Mouse (Mus musculus): ENCODE measurements around the gene Cinp. TPM values are rescaled to one million over a fixed set of nuclear protein-coding genes. Genes with fewer than 3 reads are reported as not detected.

The Cinp gene
- polyA plus RNA-seq, 1 experiment from 2014 or later = 86.2 TPM

Other genes with a start within 250 kb of the Cinp start
- gene 1700001K19Rik, start 206.5 kb downstream of the Cinp start, polyA plus RNA-seq (2014; fragmentation: Nextera tagmentation; extraction: Ambion mirVana) = 0.28 and 0.37 TPM in 2 replicates
- gene Hsp90aa1, start 186.4 kb downstream of the Cinp start, polyA plus RNA-seq (2014; fragmentation: Nextera tagmentation; extraction: Ambion mirVana) = 1,388 and 1,430 TPM in 2 replicates
- 21.8 and 26.6 TPM in 2 replicates for gene Wdr20, start 151.2 kb downstream of the Cinp start, polyA plus RNA-seq (2014; fragmentation: Nextera tagmentation; extraction: Ambion mirVana)
- gene Mok, start 48.2 kb downstream of the Cinp start, polyA plus RNA-seq (2014; fragmentation: Nextera tagmentation; extraction: Ambion mirVana) = 14.3 and 17.5 TPM in 2 replicates
- gene Zfp839, start 38.9 kb downstream of the Cinp start, polyA plus RNA-seq (2014; fragmentation: Nextera tagmentation; extraction: Ambion mirVana) = 2.8 and 3.8 TPM in 2 replicates
- gene Tecpr2, start 119 bp upstream of the Cinp start, polyA plus RNA-seq (2014; fragmentation: Nextera tagmentation; extraction: Ambion mirVana) = 6.6 and 7.0 TPM in 2 replicates
- 7.1 and 10.2 TPM in 2 replicates for gene Ankrd9, start 89.9 kb upstream of the Cinp start, polyA plus RNA-seq (2014; fragmentation: Nextera tagmentation; extraction: Ambion mirVana)
- gene Rcor1, start 150.2 kb upstream of the Cinp start, polyA plus RNA-seq (2014; fragmentation: Nextera tagmentation; extraction: Ambion mirVana) = 6.6 and 6.8 TPM in 2 replicates

Data from hindbrain, embryonic 14.5 days (tissue).